Mouse (Mus musculus) midbrain, embryonic 15.5 days (tissue): ENCODE measurements around the gene 9030612E09Rik. TPM values are rescaled to one million over a fixed set of nuclear protein-coding genes. Genes with fewer than 3 reads are reported as not detected.

Experiments
- ATAC-seq: fragments of 200-750 bp; cut with Nextera tagmentation; replicated peaks from 2 replicates; pipeline ENCODE4 v1.8.0; 2017; ENCODE audit warnings: moderate TSS enrichment
- H3K27ac ChIP-seq: fragments of 300-500 bp; sonication (generic); 2 replicates; pipeline ENCODE4 v1.5.1; 2015; ENCODE audit warnings: mild to moderate bottlenecking, inconsistent platforms
- H3K27me3 ChIP-seq: fragments of 300-500 bp; sonication (generic); replicated peaks from 2 replicates; pipeline ENCODE4 v1.6.1; 2015; ENCODE audit warnings: inconsistent platforms
- H3K36me3 ChIP-seq: fragments of 300-500 bp; sonication (generic); replicated peaks from 2 replicates; pipeline ENCODE4 v1.6.1; 2015; ENCODE audit warnings: inconsistent platforms
- H3K4me1 ChIP-seq: fragments of 300-500 bp; sonication (generic); 2 replicates; pipeline ENCODE4 v1.6.1; 2015; ENCODE audit warnings: inconsistent platforms
- H3K4me2 ChIP-seq: fragments of 300-500 bp; sonication (generic); 2 replicates; pipeline ENCODE4 v1.6.1; 2015; ENCODE audit warnings: inconsistent platforms, mild to moderate bottlenecking, moderate library complexity
- H3K4me3 ChIP-seq: fragments of 300-500 bp; sonication (generic); 2 replicates; pipeline ENCODE4 v1.5.1; 2015; ENCODE audit warnings: mild to moderate bottlenecking, inconsistent platforms
- H3K9ac ChIP-seq: fragments of 300-500 bp; sonication (generic); 2 replicates; pipeline ENCODE4 v1.6.1; 2015; ENCODE audit warnings: mild to moderate bottlenecking, inconsistent platforms
- H3K9me3 ChIP-seq: fragments of 300-500 bp; sonication (generic); 2 replicates; pipeline ENCODE4 v1.6.1; 2016; ENCODE audit warnings: inconsistent platforms
- WGBS: fragments of 180-500 bp; shearing (Covaris S2); methylation state at CpG from one replicate; pipeline ENCODE4 v1.1.7; 2015; ENCODE audit warnings: mixed read lengths; 5-methylcytosine and 5-hydroxymethylcytosine counted together
- polyA plus RNA-seq: library from polyadenylated mRNA; unstranded; fragments of >200 nt; fragmentation: Nextera tagmentation; extraction: Ambion mirVana; gene quantifications from 2 replicates; pipeline ENCODE4 v1.2.1, GENCODE M21; 2015

9030612E09Rik gene
- polyA plus RNA-seq, result 2.8 and 3.5 TPM in 2 replicates

- peak; percentile 86 for ATAC-seq
- under 1% methylated on average over 75 of the region's 91 CpGs for WGBS
- H3K4me3 ChIP-seq, result peak within 1 kb of the TSS; percentile 59
- peak within 1 kb of the TSS; percentile 95 for H3K9ac ChIP-seq
- H3K4me2 ChIP-seq, result peak within 1 kb of the TSS; percentile 76
- H3K27me3 ChIP-seq, result no peaks in the 10 kb centered on the region
- no peaks in the 10 kb centered on the region for H3K36me3 ChIP-seq
- peak within 1 kb of the TSS; percentile 99 for H3K27ac ChIP-seq
- no peaks in the 10 kb centered on the region for H3K9me3 ChIP-seq
- peaks cover 34% of the 10 kb centered on the region for H3K4me1 ChIP-seq
Observed at GRCm38 (mm10) chr10:43174326-43175155, at the start of gene 9030612E09Rik, which contains the start of gene Sobp. Gene 9030612E09Rik, plus strand, starts transcription at chr10:43174704. Gene Sobp, minus strand, starts transcription at chr10:43174530.

- Histone ChIP-seq H3K4me3 (no peak overlapping the region), H3K36me3 (no peaks in the 10 kb centered on the region), H3K9me3 (no peaks in the 10 kb centered on the region), H3K27me3 (no peaks in the 10 kb centered on the region), H3K4me1 (peaks cover 10% of the 10 kb centered on the region), H3K27ac (no peak overlapping the region), H3K4me2 (no peak overlapping the region), H3K9ac (no peak overlapping the region)
- 55% methylated on average over 3 of the region's 3 CpGs for WGBS
- ATAC-seq, result no peak
Observed at GRCm38 (mm10) chr10:43128750-43129149, 45.8 kb upstream of the 9030612E09Rik start.

GRCm38 (mm10) chr10:43134027-43134426 is 40.5 kb upstream of the 9030612E09Rik start:
- no peak for ATAC-seq
- H3K4me3 ChIP-seq, result no peak overlapping the region
- H3K36me3 ChIP-seq, result no peaks in the 10 kb centered on the region
- H3K9me3 ChIP-seq, result no peaks in the 10 kb centered on the region
- WGBS, result 92% methylated on average over 11 of the region's 11 CpGs
- H3K4me2 ChIP-seq, result no peak overlapping the region
- no peak overlapping the region for H3K9ac ChIP-seq
- H3K27me3 ChIP-seq, result no peaks in the 10 kb centered on the region
- no peak overlapping the region for H3K27ac ChIP-seq
- H3K4me1 ChIP-seq, result peaks cover 7% of the 10 kb centered on the region

- 92% methylated on average over 9 of the region's 9 CpGs for WGBS
- no peak for ATAC-seq
- Histone ChIP-seq H3K9me3 (no peaks in the 10 kb centered on the region), H3K4me3 (no peak overlapping the region), H3K4me1 (no peaks in the 10 kb centered on the region), H3K27ac (no peak overlapping the region), H3K36me3 (no peaks in the 10 kb centered on the region), H3K27me3 (no peaks in the 10 kb centered on the region), H3K9ac (no peak overlapping the region), H3K4me2 (no peak overlapping the region)
Observed at GRCm38 (mm10) chr10:43143173-43143572, 31.3 kb upstream of the 9030612E09Rik start.

GRCm38 (mm10) chr10:43148456-43148855 is 26.0 kb upstream of the 9030612E09Rik start:
- Histone ChIP-seq H3K4me2 (no peak overlapping the region), H3K9ac (no peak overlapping the region), H3K27me3 (no peaks in the 10 kb centered on the region), H3K4me3 (no peak overlapping the region), H3K36me3 (no peaks in the 10 kb centered on the region; the same call in 1 of the 2 replicates), H3K9me3 (no peaks in the 10 kb centered on the region), H3K27ac (no peak overlapping the region), H3K4me1 (peaks cover 2% of the 10 kb centered on the region; the same call in 1 of the 2 replicates)
- no peak for ATAC-seq
- WGBS, result 86% methylated on average over 11 of the region's 11 CpGs

GRCm38 (mm10) chr10:43152643-43153042 is 21.9 kb upstream of the 9030612E09Rik start:
- no peak for ATAC-seq
- WGBS, result 85% methylated on average over 8 of the region's 8 CpGs
- Histone ChIP-seq H3K4me3 (no peak overlapping the region), H3K27ac (no peak overlapping the region), H3K9me3 (no peaks in the 10 kb centered on the region), H3K27me3 (no peaks in the 10 kb centered on the region), H3K4me2 (no peak overlapping the region), H3K9ac (no peak overlapping the region), H3K4me1 (peaks cover 28% of the 10 kb centered on the region), H3K36me3 (no peaks in the 10 kb centered on the region; the same call in 1 of the 2 replicates)

- Histone ChIP-seq H3K9ac (no peak overlapping the region), H3K36me3 (no peaks in the 10 kb centered on the region; the same call in 1 of the 2 replicates), H3K27ac (peak overlapping the region; percentile 70), H3K9me3 (no peaks in the 10 kb centered on the region), H3K4me3 (no peak overlapping the region), H3K4me1 (peaks cover 28% of the 10 kb centered on the region), H3K27me3 (no peaks in the 10 kb centered on the region), H3K4me2 (peak overlapping the region; percentile 20)
- peak; percentile 81 for ATAC-seq
- 5% methylated on average over 12 of the region's 12 CpGs for WGBS
Observed at GRCm38 (mm10) chr10:43155046-43155560, 19.4 kb upstream of the 9030612E09Rik start.

GRCm38 (mm10) chr10:43158917-43159316 is 15.6 kb upstream of the 9030612E09Rik start:
- ATAC-seq, result no peak
- no peak overlapping the region for H3K4me3 ChIP-seq
- no peak overlapping the region for H3K4me2 ChIP-seq
- H3K4me1 ChIP-seq, result peaks cover 36% of the 10 kb centered on the region
- H3K9ac ChIP-seq, result no peak overlapping the region
- no peak overlapping the region for H3K27ac ChIP-seq
- H3K36me3 ChIP-seq, result no peaks in the 10 kb centered on the region
- H3K9me3 ChIP-seq, result no peaks in the 10 kb centered on the region
- WGBS, result 83% methylated on average over 5 of the region's 5 CpGs
- no peaks in the 10 kb centered on the region for H3K27me3 ChIP-seq

GRCm38 (mm10) chr10:43159333-43159732 is 15.2 kb upstream of the 9030612E09Rik start:
- no peak overlapping the region for H3K4me2 ChIP-seq
- H3K9ac ChIP-seq, result no peak overlapping the region
- H3K4me3 ChIP-seq, result no peak overlapping the region
- ATAC-seq, result no peak
- H3K4me1 ChIP-seq, result peaks cover 32% of the 10 kb centered on the region
- no peak overlapping the region for H3K27ac ChIP-seq
- H3K27me3 ChIP-seq, result no peaks in the 10 kb centered on the region
- H3K36me3 ChIP-seq, result no peaks in the 10 kb centered on the region
- 80% methylated on average over 5 of the region's 5 CpGs for WGBS
- H3K9me3 ChIP-seq, result no peaks in the 10 kb centered on the region

- Histone ChIP-seq H3K27me3 (no peaks in the 10 kb centered on the region), H3K4me3 (no peak overlapping the region), H3K4me2 (peak overlapping the region; percentile 9), H3K9me3 (no peaks in the 10 kb centered on the region), H3K9ac (no peak overlapping the region), H3K27ac (peak overlapping the region; percentile 51; the same call in 1 of the 2 replicates), H3K36me3 (no peaks in the 10 kb centered on the region), H3K4me1 (peaks cover 15% of the 10 kb centered on the region)
- 38% methylated on average over 12 of the region's 12 CpGs for WGBS
- ATAC-seq, result peak; percentile 70
Observed at GRCm38 (mm10) chr10:43162318-43162717, 12.2 kb upstream of the 9030612E09Rik start.

- Histone ChIP-seq H3K27me3 (no peaks in the 10 kb centered on the region), H3K4me1 (peaks cover 31% of the 10 kb centered on the region), H3K4me2 (no peak overlapping the region), H3K27ac (no peak overlapping the region), H3K4me3 (no peak overlapping the region), H3K36me3 (no peaks in the 10 kb centered on the region), H3K9ac (no peak overlapping the region), H3K9me3 (no peaks in the 10 kb centered on the region)
- no peak for ATAC-seq
- WGBS, result 93% methylated on average over 2 of the region's 2 CpGs
Observed at GRCm38 (mm10) chr10:43164406-43164805, 10.1 kb upstream of the 9030612E09Rik start.

GRCm38 (mm10) chr10:43166146-43166545 is 8.4 kb upstream of the 9030612E09Rik start:
- H3K27me3 ChIP-seq, result no peaks in the 10 kb centered on the region
- no peak overlapping the region for H3K27ac ChIP-seq
- H3K36me3 ChIP-seq, result no peaks in the 10 kb centered on the region
- no peak overlapping the region for H3K4me2 ChIP-seq
- H3K9ac ChIP-seq, result no peak overlapping the region
- H3K4me1 ChIP-seq, result peaks cover 39% of the 10 kb centered on the region
- ATAC-seq, result no peak
- H3K9me3 ChIP-seq, result no peaks in the 10 kb centered on the region
- H3K4me3 ChIP-seq, result no peak overlapping the region
- WGBS, result 82% methylated on average over 1 of the region's 1 CpGs
